Mouse (Mus musculus) C2C12 (cell line): ENCODE data around the gene Pth2. TPM values are rescaled to one million over a fixed set of nuclear protein-coding genes. Genes with fewer than 3 reads are reported as not detected.
"Not testable (repeated sequence)": the region's sequence is repeated elsewhere in the genome, so short reads cannot be mapped to it uniquely, and the experiment has no call there.

ENCODE experiments used
- H3K27me3 ChIP-seq: one replicate; pipeline ENCODE4 v1.6.1; 2011; ENCODE audit not compliant: control insufficient read depth, insufficient read depth, insufficient read length
- H3K36me3 ChIP-seq: one replicate; pipeline ENCODE4 v1.6.1; 2011; ENCODE audit not compliant: control insufficient read depth, insufficient read depth
- H3K4me3 ChIP-seq: one replicate; pipeline ENCODE4 v1.5.1; 2011; ENCODE audit warnings: mild to moderate bottlenecking, control low read depth; ENCODE audit not compliant: poor library complexity, insufficient read depth, severe bottlenecking
- H3K79me2 ChIP-seq: one replicate; pipeline ENCODE4 v1.6.1; 2011; ENCODE audit not compliant: control insufficient read depth, insufficient read depth
- H3K79me3 ChIP-seq: one replicate; pipeline ENCODE4 v1.6.1; 2011; ENCODE audit warnings: low read depth, control low read depth
- H3ac ChIP-seq: one replicate; pipeline ENCODE3; 2011; ENCODE audit warnings: low read depth; ENCODE audit not compliant: control insufficient read depth, insufficient read length
- CEBPB ChIP-seq: IDR thresholded peaks from one replicate; pipeline ENCODE4 v1.6.1; 2011; ENCODE audit warnings: low read depth, mild to moderate bottlenecking, control low read depth, moderate library complexity
- CTCF ChIP-seq: IDR thresholded peaks from one replicate; pipeline ENCODE4 v1.5.1; 2011; ENCODE audit not compliant: control insufficient read depth, insufficient read depth, insufficient read length
- FOSL1 ChIP-seq: IDR thresholded peaks from one replicate; pipeline ENCODE4 v1.8.0; 2011; ENCODE audit warnings: mild to moderate bottlenecking, low read length; ENCODE audit not compliant: poor library complexity, insufficient read depth, severe bottlenecking
- MAX ChIP-seq: IDR thresholded peaks from one replicate; pipeline ENCODE4 v1.6.1; 2011; ENCODE audit warnings: mild to moderate bottlenecking, control low read depth
- MYOD1 ChIP-seq: IDR thresholded peaks from one replicate; pipeline ENCODE4 v1.6.1; 2011; ENCODE audit warnings: low read depth; ENCODE audit not compliant: control insufficient read depth, insufficient read length
- MYOG ChIP-seq: IDR thresholded peaks from one replicate; pipeline ENCODE4 v1.6.1; 2011; ENCODE audit not compliant: control insufficient read depth, insufficient read length; ENCODE audit errors: extremely low read depth
- USF1 ChIP-seq: IDR thresholded peaks from one replicate; pipeline ENCODE4 v1.6.1; 2011; ENCODE audit warnings: low read depth, mild to moderate bottlenecking, control low read depth, moderate library complexity
- polyA plus RNA-seq: library from polyadenylated mRNA; unstranded; fragments of >200 nt; fragmentation: generic; extraction: Trizol; gene quantifications from one replicate; pipeline ENCODE4 v1.2.1, GENCODE M21; 2012; ENCODE audit warnings: missing spikeins

The Pth2 gene
- polyA plus RNA-seq, 1 experiment, result not detected

GRCm38 (mm10) chr7:45172974-45173373 is 7.8 kb upstream of the Pth2 start:
- Histone ChIP-seq H3K4me3 (no peak overlapping the region), H3ac (no peak overlapping the region), H3K79me2 (no peaks in the 10 kb centered on the region), H3K27me3 (peaks cover 55% of the 10 kb centered on the region), H3K36me3 (no peaks in the 10 kb centered on the region), H3K79me3 (no peaks in the 10 kb centered on the region)
- TF ChIP-seq MYOD1 (no peak), USF1 (no peak), CEBPB (no peak), CTCF (no peak)

DNA sequence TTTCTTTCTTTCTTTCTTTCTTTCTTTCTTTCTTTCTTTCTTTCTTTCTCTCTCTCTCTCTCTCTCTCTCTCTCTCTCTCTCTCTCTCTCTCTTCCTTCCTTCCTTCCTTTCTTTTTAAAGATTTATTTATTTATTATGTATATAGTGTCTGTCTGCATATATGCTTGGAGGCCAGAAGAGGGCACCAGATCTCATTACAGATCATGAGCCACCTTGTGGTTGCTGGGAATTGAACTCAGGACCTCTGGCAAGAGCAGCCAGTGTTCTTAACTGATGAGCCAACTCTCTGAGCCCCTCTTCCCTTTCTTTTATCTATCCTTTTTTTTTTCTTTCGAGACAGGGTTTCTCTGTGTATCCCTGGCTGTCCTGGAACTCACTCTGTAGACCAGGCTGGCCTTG is 7.0 kb upstream of the Pth2 start:
- H3K4me3 ChIP-seq, H3K36me3 ChIP-seq, H3K79me2 ChIP-seq, H3ac ChIP-seq, H3K79me3 ChIP-seq: not testable (repeated sequence)
- peaks cover 50% of the 10 kb centered on the region for H3K27me3 ChIP-seq

DNA sequence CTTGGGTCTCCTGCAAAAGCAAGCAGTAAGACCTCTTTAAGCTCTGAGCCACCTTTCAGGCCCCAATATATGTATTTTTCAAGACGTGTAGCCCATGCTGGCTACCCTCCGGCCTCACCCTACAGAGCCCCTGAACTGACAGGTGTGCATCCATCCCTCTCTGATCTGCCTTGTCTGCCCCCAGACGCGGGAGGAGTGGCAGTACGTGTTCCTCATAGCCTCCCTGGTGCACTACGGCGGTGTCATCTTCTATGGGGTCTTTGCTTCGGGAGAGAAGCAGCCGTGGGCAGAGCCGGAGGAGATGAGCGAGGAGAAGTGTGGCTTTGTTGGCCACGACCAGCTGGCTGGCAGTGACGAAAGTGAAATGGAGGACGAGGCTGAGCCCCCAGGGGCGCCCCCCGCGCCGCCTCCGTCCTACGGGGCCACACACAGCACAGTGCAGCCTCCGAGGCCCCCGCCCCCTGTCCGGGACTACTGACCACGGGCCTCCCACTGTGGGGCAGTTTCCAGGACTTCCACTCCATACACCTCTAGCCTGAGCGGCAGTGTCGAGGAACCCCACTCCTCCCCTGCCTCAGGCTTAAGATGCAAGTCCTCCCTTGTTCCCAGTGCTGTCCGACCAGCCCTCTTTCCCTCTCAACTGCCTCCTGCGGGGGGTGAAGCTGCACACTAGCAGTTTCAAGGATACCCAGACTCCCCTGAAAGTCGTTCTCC is 6.1 kb upstream of the Pth2 start:
- TF ChIP-seq FOSL1 (no peak), MYOG (no peak)
- Histone ChIP-seq H3K79me2 (no peaks in the 10 kb centered on the region), H3K27me3 (peaks cover 51% of the 10 kb centered on the region), H3K36me3 (no peaks in the 10 kb centered on the region), H3K79me3 (no peaks in the 10 kb centered on the region), H3ac (no peak overlapping the region), H3K4me3 (no peak overlapping the region)

DNA sequence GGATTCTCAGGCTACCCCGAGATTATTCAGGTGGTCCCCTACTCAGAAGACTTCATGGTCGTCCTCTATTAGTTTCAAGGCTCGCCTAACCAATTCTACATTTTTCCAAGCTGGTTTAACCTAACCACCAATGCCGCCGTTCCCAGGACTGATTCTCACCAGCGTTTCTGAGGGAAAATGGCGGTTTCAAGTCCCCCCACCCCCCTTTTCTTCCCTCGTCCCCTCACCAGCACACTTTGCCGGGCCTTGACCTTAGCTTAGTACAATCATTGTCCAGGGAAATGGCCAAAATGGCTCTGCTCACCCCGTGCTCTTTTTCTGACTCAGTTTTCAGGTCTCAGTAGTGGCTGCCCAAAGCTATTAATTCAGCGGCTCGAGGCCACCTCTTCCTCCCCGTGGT is 5.4 kb upstream of the Pth2 start:
- Histone ChIP-seq H3K36me3 (no peaks in the 10 kb centered on the region), H3K79me3 (no peaks in the 10 kb centered on the region), H3K27me3 (peaks cover 54% of the 10 kb centered on the region), H3K79me2 (no peaks in the 10 kb centered on the region), H3K4me3 (no peak overlapping the region), H3ac (no peak overlapping the region)
- TF ChIP-seq CEBPB (no peak), FOSL1 (no peak), MYOG (no peak), CTCF (no peak), MYOD1 (no peak), USF1 (no peak)

DNA sequence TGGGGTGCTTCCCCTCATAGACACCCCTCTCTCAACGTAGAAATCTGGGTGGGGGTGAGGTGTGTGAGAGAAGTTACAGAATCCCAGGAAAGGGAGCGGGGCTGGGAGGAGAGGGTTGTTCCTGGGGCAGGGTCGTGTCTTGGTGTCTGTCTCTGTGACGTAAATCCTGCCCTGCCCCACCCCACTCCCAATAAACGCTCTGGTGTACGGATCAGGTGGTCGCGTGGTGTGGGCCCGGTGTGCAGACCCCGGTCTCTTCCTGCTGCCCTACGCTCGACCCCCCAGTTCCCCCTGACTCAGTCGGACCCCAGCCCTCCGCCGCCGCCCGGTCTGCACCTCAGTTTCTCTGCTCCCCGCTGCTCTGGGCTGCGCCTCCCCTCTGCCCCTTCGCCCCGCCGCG is 4.9 kb upstream of the Pth2 start:
- TF ChIP-seq USF1 (no peak), MAX (no peak), CEBPB (no peak), FOSL1 (no peak), MYOG (no peak), MYOD1 (no peak), CTCF (no peak)
- Histone ChIP-seq H3ac (no peak overlapping the region), H3K27me3 (peaks cover 59% of the 10 kb centered on the region), H3K79me2 (no peaks in the 10 kb centered on the region), H3K36me3 (no peaks in the 10 kb centered on the region), H3K79me3 (no peaks in the 10 kb centered on the region), H3K4me3 (no peak overlapping the region)

- peaks cover 63% of the 10 kb centered on the region for H3K27me3 ChIP-seq
- H3ac ChIP-seq, result no peak overlapping the region
- H3K79me3 ChIP-seq, result no peaks in the 10 kb centered on the region
- no peak overlapping the region for H3K4me3 ChIP-seq
- TF ChIP-seq MAX (no peak), USF1 (no peak), FOSL1 (no peak), MYOD1 (no peak), CTCF (no peak), CEBPB (no peak), MYOG (no peak)
- no peaks in the 10 kb centered on the region for H3K36me3 ChIP-seq
- H3K79me2 ChIP-seq, result no peaks in the 10 kb centered on the region
Observed at GRCm38 (mm10) chr7:45176356-45176755, 4.4 kb upstream of the Pth2 start.
